Mouse (Mus musculus) liver, embryonic 14.5 days (tissue): ENCODE measurements around the gene Tspan15.

Experiments used
- CTCF ChIP-seq: IDR thresholded peaks from 2 replicates; pipeline ENCODE4 v1.5.1; 2016; ENCODE audit warnings: antibody characterized with exemption, low read depth, control low read depth
- EP300 ChIP-seq: IDR thresholded peaks from 2 replicates; pipeline ENCODE4 v1.6.1; 2016; ENCODE audit warnings: antibody characterized with exemption, low read depth

- no peak for TF ChIP-seq CTCF
- no peak for TF ChIP-seq EP300
These were observed 36.6 kb downstream of the Tspan15 start for GRCm38 (mm10) chr10:62194461-62194860.
